Mouse (Mus musculus): ENCODE measurements around the gene Lrrtm3. TPM values are rescaled to one million over a fixed set of nuclear protein-coding genes. Genes with fewer than 3 reads are reported as not detected.

The Lrrtm3 gene
- polyA plus RNA-seq, 1 experiment from 2014 or later, result 11.6 TPM

Other genes starting within 250 kb of the Lrrtm3 start
- gene Gm10118, start 162.8 kb downstream of the Lrrtm3 start, polyA plus RNA-seq (2016; fragmentation: Nextera tagmentation; extraction: Ambion mirVana), result 0.38 and 0.56 TPM in 2 replicates